Mouse (Mus musculus) layer of hippocampus, postnatal 25 days (tissue): ENCODE data around the gene Adgrb3. TPM values are rescaled to one million over a fixed set of nuclear protein-coding genes. Genes with fewer than 3 reads are reported as not detected.

Experiments used
- DNase-seq, 2 experiments: peaks; one replicate each; pipeline ENCODE4 v3.0.0; 2022; ENCODE audit warnings: mixed read lengths in 2 of 2, low spot score in 1 of 2; ENCODE audit errors: extremely low spot score in 1 of 2
- total RNA-seq, 2 experiments: library from RNA; stranded (reverse); gene quantifications; 2 replicates each; pipeline ENCODE4 v1.2.3; 2021

Gene Adgrb3
- total RNA-seq, result 100 to 1,000 TPM; 106 to 121 TPM

DNA sequence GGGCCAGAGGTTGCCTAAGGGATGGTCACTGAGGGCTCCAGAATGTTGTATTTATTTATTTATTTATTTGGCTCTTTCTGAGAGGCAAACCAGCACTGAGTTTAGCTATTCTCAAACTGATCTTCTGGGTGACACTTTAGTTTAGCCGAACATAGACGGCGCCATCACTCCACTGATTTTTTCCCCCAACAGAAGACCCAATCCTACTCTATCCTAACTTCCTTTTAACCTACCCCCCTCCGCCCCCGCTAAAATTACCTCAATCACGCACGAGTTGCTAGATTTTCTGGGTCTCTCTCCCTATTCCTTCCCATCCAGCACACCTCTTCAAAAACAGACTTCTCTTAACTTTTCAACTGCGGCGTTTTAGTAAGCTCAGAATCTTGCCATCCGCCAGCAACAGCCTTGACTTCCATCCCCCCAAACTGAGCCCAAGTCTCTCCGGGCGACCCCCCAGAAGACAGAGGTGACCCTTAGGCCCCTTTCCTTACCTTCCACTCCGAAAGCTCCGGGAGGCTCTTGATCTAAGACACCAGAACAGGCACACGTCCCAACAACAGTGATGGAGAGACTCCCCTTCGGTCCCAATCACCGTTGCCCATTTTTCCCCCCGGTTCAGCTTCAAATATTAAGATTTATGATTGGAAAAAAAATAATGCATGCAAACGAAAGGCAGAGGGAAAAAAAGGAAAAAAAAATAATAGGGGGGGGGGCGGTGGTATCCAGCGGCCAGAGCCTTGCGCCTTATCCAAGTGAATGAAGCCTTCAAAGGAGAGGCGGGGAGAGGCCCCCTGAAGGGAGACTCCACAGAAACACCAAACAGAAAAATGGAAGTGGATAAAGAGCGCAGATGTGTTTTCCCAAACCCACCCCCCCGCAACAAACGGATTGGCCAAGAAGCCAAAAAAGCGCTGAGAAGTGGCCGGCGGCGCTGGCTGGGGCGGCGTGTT is at the start of gene Adgrb3:
TSS of gene Adgrb3 (minus strand) at position 737 of the 950 bp plus-strand sequence.
- DNase-seq, result no peak

DNA sequence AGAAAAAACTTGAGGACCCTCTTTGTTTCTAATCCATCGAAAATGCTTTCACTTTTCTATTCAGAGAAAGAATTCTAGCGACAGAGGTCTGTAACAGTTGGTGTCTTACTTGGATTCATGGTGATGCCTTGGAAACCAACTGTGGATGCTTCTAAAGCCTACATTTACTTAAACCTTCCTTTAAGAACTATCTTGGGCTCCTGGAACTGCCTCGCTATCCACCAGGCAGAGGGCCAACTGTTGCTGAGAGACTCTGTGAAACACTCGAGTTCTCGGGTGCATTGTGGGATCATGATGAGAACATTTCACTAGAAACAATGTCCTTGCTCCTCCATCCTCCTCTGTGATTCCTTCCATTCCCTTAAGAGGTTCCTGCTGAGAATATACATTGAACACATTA is 48.0 kb upstream of the Adgrb3 start:
- DNase-seq, result no peak

DNA sequence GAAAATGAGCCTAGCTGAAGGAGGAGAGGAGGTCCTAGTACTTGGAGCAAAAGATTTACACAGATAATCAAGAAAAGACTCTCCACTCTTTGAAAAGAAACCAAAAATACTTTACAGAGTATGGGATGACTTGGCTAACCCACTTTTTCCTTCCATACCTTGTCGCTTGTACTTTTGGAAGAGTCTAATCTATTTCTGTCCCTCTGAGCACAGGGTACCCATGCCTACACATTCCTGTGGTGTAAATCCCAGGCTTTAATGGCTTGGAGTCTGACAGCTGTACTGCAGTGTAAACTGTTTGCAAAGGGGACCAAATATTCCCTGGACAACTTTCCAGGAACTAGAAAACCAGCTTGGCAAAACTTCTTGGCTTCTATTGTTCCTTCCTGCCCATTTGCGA is 28.0 kb upstream of the Adgrb3 start:
- no peak for DNase-seq

DNA sequence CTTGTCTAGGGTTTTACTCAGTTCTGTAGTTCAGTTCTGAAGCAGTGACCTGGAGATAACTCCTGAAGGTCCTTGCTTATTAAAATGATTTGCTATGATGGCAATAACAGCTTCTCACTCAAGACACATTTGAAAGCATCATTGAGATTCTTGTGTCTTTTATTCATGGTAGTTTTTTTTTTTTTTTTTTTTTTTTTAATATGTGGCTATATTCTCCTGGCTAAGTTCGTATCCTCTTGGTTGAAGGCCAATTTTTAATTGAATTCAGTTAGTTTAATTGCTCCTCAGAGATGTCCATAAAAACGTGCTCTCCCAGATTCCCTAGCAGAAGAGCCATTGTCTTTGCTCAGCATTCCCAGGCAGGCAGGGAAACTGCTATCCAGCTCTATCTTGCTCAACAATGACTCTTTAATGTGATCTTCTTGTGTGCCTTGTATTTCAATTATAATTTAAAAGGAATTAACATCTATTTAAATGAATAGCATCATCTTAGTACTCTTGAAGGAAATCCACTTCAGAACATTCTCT is 25.0 kb upstream of the Adgrb3 start:
- no peak for DNase-seq

DNA sequence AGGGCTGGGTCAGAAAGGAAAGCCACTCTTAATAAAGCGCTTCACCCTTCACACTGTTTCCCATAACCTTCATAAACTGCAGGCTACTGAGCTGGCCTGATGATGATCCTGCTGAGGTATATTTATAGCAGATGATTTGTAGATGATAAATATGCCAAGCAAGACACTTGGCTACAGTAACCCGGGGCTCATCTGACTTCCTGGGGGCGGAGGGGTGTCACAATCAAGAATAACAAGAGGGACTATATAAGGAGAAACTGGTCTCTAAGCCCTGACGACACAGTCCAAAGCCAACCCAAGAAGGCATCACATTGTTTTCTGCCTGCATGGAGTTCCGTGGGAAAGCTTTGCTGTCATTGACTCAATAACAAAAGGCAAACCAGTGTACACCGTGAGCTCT is 2.8 kb upstream of the Adgrb3 start:
- DNase-seq, result no peak

DNA sequence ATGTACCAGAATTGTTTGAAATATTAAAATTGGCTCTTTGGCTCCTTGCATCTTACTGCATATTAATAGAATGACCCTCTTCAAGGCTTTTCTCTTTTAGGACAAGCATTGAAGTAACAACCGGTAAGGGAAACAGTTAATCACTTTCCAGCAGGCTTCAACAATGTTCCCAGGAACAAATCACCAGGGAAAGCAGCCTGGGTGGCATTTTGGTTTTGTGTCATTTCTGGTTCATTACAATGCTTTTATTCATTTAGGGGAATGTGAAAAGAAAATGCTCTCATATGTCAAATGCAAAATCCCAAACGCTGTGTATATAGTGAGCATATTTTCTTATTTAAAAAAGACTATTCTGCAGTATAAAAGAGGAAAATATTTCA is 2.0 kb upstream of the Adgrb3 start:
- DNase-seq, result no peak

DNA sequence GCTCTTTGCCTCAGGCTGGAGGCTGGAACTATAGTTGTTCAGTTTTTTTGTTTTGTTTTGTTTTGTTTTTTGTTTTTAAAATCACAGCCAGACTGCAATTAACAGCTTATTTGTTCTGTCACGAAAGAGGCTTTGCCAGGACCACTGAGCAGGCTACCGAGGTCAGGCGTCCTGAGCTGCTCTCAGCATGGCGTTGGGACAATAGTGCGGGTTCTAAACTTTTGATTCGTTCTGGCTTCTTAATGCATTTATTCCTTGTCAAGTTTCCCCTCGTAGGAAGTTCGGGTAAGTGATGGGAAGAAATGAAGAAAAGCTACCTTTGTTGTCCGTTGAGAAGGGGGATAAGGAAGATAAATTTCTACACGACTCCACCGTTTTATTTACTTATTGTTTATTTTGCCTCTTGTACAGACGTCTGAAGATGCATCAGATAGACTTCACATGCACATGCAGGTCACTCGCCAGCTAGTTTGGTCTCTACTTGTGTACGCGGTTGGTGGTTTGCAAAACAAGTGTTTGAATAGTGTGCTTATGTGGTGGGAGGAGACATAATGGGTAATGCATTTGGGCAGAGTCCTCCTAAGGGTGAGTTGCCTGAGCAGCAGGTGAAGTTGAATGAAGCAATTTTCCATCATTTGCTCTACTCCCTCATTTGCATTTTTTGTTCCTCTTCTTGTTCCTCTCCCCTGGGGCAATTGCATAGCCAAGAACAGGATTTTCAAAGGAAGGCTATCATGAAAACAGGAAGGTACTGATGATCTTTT is 1.4 kb upstream of the Adgrb3 start:
- DNase-seq, result no peak

DNA sequence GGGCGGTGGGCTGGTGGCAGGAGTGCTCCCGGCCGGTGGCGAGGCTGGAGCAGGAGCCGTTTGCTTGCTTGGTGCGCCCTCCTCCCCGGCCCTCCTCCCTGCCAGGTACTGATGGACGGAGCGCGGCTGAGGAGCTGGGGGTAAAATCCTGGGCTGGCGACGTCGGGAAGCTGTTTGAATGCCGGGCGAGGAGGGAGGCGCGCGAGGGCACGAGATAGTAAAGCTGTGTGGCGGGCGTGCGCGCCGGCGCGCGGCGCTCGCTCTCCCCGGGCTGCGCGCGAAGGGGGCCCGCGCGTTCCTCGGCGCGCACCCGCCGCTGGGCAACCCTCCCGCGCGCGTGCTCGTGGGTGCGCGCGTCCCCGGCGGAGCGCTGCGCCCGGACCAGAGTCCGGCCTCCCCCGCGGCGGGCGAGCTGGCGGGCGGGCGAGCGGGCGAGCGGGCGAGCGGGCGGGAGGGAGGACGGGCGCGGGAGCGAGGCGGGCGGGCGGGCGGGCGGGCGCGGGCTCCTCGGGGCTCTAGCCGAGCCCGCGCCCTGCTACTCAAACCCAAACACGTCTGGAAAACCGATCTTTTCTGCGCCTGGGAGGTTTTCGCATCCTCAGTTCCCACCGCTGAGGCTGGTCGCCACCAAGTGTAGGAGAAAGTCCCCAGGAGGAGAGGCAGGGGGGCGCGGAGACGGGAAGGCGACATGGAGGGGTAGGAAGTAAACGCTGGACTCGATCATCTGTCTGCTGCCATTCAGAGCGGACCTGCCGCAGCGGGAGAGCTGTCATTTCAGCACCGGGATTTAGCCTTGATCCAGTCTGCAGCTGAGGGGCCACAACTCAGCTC is 629 bp upstream of the Adgrb3 start:
- peak; percentile 65 to 72 for DNase-seq

DNA sequence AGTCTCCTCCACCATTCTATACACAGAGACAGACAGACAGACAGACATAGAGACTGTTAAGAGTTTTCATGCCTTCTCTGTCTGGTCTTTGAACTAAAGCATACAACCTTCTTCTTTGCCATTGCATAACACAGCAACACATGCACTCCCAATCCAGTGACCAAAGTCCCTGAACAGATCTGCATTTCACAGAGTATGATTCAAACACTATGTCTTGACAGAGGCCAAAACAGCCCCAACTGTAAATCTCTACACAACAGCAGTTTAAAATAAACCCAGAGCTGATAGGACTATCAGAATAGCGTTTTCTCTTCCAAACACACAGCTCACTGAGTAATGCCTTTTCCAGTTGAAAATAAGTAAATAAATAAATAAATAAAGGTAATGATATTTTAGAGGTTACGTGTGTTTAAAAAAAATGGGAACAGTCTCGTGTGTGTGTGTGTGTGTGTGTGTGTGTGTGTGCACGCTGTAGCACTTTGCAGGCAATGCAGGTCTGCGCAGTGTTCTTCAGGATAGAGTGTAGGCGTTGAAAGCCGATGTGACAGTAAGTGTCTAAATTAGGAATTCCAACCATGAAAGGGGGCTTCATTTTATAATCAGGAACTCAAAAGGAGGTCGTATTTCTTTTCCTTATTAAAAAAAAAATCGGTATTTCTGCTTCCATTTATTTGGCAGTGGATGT is 1.3 kb downstream of the Adgrb3 start:
- DNase-seq, result no peak

DNA sequence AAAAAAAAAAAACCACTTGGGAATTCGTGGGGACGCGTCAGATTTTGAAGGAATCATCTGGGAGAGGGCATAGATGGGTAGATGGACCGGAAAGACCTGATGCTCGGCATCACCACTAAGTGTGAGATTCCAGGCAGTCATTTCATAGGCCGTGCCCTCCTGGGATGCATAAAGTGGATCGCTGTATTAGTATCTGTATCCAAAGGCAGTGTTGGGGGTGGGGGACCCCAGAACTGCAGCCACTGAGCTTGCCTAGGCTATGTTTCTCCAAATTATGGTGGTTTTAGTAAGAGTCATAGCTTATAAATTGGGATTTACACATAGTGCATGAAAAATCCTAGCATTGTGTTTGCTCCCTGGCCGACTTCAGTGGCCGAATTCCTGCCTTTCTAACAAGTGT is 2.1 kb downstream of the Adgrb3 start:
- DNase-seq, result no peak

DNA sequence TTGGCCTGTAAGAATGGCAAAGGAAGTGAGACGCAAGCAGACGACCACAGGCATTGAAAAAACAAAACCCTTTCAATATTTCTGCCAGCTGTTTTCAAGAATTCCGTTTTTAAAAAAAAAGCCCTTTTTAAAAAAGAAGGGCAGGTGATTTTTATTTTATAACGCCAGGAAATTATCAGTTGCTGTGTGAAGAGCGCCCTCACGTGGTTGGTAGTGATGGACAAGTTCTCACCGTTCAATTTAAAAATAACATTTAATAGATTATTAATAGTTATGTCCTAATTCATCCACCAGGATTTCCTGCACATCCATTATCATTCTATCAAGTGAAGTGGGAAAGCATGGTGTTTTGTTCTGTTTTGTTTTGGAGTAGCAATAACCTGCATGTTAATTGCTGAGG is 2.7 kb downstream of the Adgrb3 start:
- DNase-seq, result peak; percentile 44 to 88

DNA sequence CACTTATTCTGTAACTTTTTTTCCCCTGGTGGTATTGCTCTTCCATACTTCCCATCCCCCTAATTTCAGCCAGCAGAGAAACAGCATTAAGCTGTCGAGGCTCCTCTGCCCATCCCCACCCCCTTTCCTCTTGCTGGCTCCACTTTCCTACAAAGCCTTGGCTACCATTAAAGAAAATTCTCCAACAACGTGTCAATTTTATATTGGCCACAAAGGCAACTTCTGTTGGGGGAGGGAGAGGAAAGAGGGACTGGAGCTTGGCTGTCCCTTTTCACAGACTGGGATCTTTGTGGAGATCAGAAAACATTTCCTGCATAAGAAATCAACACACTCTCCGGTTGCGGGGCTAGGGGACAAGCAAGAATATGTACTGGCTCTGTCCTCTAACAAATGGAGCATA is 4.9 kb downstream of the Adgrb3 start:
- no peak for DNase-seq

DNA sequence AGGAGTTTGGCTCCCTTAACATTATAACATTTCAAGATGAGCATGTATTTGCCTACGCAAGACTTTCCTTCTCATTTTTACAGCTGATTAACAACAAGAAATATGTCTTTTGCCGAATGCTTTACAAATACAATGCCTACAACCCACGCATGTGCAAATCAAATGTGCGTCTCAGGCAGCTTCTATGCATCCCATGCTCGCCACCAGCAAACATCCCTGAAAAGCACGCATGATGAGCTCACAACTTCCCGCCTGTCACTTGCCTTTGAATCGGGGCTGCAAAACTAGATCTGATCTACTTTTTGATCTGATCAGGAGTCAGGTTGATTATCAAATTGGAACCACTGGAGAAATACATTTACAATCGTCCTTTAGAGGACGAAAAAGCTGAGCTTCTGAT is 5.5 kb downstream of the Adgrb3 start:
- DNase-seq, result no peak

DNA sequence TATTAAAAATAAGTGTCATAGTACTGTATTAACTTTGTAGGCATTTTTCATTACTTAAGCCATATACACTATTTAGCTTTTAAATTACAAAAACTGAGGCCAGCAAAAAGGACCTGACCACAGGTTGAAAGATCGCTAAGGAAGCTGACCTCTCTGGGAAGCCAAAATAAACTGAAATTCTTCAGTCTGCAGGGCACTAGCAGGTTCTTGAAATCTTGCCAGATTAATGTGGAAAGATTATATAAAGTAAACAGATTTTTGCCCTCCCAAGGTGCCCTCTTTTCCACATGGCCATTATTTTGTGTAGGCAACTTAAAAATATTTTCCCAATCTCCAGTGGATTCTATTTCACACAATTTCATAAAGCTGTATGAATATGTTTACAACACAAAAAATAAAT is 14.0 kb downstream of the Adgrb3 start:
- no peak for DNase-seq

DNA sequence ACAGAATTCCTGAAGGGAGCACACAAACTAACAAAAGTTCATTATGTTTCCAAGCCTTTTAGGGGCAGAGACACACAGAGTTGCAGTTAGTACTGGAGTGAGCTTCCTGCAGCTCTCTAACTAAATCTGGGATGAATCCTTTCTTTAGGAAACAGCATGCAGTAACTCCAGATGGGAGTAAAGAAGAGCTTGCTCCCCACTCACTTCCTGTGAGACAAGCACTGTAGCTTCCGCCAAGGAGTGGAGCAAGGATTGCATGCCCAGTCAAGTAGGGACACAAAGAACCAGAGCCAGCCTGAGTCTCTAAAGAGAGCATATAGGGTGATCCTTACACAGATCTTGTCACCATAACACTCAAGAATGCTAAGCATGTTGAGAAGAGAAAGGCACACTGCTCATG is 50.7 kb downstream of the Adgrb3 start:
- DNase-seq, result no peak

DNA sequence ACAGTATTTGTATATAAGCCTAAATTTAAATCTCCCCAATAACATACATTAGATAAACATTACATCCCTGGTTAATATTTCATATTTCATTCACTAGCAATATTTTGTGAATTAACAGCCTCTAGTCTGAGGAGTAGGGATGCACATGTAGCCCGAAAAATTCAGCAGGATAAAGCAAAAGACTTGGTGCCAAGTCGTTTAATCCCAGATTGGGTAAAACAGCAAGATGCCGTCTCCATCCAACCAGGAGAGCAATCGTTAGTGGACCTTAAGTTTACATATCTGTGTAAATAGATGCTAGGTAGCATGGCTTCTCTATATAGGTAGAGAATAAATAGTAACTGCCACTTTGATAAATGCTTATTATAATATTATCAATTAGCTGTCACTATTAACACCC is 52.0 kb downstream of the Adgrb3 start:
- DNase-seq, result no peak

DNA sequence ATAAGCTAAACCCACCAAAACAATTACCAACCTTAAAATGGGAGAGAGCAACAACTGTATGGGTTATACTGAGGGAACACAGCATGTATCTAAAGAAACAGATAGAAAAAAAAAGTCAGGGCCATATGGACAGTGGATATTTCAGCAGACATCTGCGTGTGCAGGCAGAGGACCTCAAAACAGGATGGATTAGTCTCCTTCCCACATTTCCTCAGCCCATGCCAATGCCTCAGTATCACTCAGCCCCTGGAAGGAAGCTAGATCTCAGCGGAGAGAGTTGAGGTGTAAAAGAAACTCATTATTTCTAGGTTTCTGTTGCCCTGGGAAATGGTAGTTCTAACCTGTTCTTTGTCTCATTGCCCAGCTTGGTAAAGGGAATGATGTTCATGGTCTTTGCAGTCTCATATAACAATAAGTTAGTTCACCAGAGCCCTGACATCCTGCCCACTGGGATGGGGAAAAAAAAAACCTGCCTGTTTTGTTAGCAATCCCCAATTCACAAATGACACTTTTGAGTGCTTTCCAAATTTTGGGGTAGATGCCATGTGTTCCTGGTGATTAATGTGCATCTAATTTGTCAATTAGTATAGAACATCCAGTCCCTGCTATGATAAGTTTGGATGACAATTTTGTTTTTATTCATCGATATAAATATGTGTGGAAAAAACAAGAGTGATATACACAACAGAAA is 53.9 kb downstream of the Adgrb3 start:
- no peak for DNase-seq

DNA sequence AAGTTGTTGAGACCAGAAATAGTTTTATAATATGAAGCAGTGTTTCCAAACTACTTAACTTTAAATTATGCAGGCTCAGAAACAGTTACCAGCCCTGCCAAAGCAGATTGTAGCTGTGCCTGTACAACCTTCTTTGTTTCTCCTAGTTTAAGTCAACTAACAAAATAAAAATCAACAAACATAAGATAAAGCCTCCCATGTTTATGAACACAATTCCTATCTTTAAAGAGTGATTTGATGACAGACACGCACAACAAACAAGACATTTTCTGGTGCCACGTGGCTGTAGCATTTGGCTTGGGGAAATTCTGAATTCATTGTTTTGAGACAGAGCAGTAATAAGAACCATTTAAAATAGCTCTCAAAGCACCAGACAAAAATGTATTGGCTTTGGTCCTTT is 60.5 kb downstream of the Adgrb3 start:
- DNase-seq, result no peak

DNA sequence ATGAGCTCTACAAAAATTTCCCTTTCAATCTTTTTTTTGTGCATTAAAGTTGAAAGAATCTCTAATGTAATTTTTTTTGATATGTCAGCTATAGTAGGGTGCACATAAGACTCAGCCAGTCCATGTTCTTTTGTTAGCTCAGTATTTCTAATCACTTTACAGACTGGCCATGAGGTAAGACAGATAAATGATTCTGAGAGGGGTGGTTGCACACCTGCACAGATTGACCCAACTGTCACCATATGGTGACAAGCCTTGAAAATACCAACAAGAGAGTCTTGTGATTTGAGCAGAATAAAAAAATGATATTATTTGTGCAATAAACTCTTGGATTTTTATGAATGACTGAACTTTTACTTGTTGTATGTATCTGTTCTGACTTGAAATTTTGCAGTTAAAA is 74.2 kb downstream of the Adgrb3 start:
- no peak for DNase-seq
